Mouse (Mus musculus) liver, embryonic 14.5 days (tissue): ENCODE measurements around the gene Nup210.

Source experiments
- CTCF ChIP-seq: IDR thresholded peaks from 2 replicates; pipeline ENCODE4 v1.5.1; 2016; ENCODE audit warnings: antibody characterized with exemption, low read depth, control low read depth
- EP300 ChIP-seq: IDR thresholded peaks from 2 replicates; pipeline ENCODE4 v1.6.1; 2016; ENCODE audit warnings: antibody characterized with exemption, low read depth

DNA sequence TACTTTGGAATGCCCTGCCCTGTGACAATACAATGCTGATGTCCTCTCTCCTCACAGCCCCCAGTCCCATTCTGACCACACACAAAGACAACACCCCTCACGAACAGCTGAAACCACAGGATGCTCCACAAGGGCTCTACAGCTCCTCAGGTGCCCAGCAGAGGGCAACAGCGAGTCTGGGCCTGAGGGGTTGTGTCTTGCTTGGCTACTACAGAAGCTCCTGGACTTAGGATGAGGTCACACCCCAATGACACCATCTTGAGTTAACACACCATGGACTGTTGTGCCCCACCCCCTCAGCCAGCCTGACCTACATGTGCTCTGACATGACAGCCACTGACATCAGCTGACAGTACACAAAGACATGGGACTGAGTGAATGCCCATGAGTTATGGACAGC is 56.9 kb downstream of the Nup210 start:
- TF ChIP-seq CTCF = peak; percentile 95
- no peak for TF ChIP-seq EP300
